Mouse (Mus musculus) embryonic fibroblast, embryonic 13.5 days (primary cell): ENCODE data around the gene Myo5a.

Experiments used
- CTCF ChIP-seq: IDR thresholded peaks from 2 replicates; pipeline ENCODE4 v1.5.1; 2011; ENCODE audit warnings: mild to moderate bottlenecking, control low read depth, low read length, moderate library complexity, borderline replicate concordance; ENCODE audit not compliant: insufficient read depth
- POLR2A ChIP-seq: IDR thresholded peaks from 2 replicates; pipeline ENCODE4 v1.6.1; 2011; ENCODE audit warnings: low read depth, mild to moderate bottlenecking, control low read depth, low read length, moderate library complexity

DNA sequence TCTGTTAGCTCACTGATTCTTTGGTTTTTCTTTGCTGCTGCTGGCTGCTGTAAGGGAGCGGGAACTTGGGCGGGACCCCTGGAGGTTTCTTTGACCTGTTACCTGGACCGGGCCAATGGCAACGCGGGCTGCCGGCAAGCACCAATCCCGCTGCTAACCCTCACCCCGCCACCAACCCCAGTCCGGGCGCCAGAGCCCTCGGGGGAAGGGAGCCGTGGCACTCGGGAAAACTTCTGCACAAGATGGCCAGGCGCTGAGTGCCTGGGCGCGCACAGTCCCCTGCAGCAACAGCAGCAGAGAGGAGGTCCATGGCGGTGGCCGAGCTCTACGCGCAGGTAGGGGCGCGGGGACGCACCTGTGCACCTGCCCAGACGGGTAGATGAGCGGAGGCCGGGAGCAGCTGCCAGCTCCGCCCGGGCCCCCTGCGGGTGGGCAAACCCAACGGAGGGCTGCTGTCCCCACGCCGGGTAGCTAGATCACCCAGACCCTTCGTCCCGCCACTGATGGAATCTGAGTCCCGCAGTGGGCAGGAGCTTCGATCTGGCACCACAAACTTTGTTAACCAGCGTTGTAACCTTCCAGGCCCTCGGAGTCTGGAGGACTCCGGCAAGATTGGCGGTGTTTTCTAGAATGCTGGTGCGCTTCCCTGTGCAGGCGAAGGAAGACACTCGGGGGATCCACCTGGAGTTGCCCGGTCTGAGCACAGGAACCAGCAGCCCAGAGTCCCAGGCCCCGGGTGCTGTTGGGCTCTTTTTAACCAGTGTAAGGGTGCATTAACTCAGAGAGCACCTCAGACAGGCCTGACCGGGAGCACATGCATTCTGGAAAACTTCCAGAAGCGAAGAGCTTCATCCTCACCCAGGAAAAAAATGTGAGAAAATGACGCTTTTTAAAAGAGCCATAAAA, 161.3 kb downstream of the Myo5a start, which contains the start of gene Myo5c:
- TF ChIP-seq CTCF (no peak), POLR2A (no peak)
